Mouse (Mus musculus) CH12.LX (cell line): ENCODE data around the gene Ufl1.

ENCODE experiments used
- CTCF ChIP-seq, 2 experiments: IDR thresholded peaks in 1 of 2; conservative IDR thresholded peaks in 1 of 2; 2 replicates each; pipeline ENCODE4 v1.5.1; 2011 to 2012; ENCODE audit warnings: low read depth in 2 of 2, low read length in 2 of 2, improper control_type of control experiment in 1 of 2, inconsistent platforms in 1 of 2, mild to moderate bottlenecking in 1 of 2, moderate library complexity in 1 of 2
- EP300 ChIP-seq: IDR thresholded peaks from 2 replicates; pipeline ENCODE4 v1.6.1; 2011; ENCODE audit warnings: low read length, improper control_type of control experiment
- MAFK ChIP-seq: IDR thresholded peaks from 2 replicates; pipeline ENCODE4 v1.6.1; 2011; ENCODE audit warnings: low read length, improper control_type of control experiment; ENCODE audit not compliant: insufficient replicate concordance
- MAX ChIP-seq: IDR thresholded peaks from 2 replicates; pipeline ENCODE4 v1.6.1; 2011; ENCODE audit warnings: low read length, improper control_type of control experiment
- MXI1 ChIP-seq: IDR thresholded peaks from 2 replicates; pipeline ENCODE4 v1.6.1; 2011; ENCODE audit warnings: mild to moderate bottlenecking, low read depth, low read length, improper control_type of control experiment
- POLR2A ChIP-seq: IDR thresholded peaks from 2 replicates; pipeline ENCODE4 v1.6.1; 2011; ENCODE audit warnings: low read depth, mild to moderate bottlenecking, improper control_type of control experiment, low read length
- RCOR1 ChIP-seq: conservative IDR thresholded peaks from 2 replicates; pipeline ENCODE4 v1.6.1; 2012; ENCODE audit warnings: low read depth, mild to moderate bottlenecking, inconsistent platforms, low read length, improper control_type of control experiment
- UBTF ChIP-seq: IDR thresholded peaks from 2 replicates; pipeline ENCODE4 v1.6.1; 2012; ENCODE audit warnings: low read depth, mild to moderate bottlenecking, inconsistent platforms, low read length, improper control_type of control experiment, moderate library complexity
- ZC3H11A ChIP-seq: IDR thresholded peaks from 2 replicates; pipeline ENCODE4 v1.6.1; 2012; ENCODE audit warnings: low read depth, mild to moderate bottlenecking, inconsistent platforms, low read length, improper control_type of control experiment

DNA sequence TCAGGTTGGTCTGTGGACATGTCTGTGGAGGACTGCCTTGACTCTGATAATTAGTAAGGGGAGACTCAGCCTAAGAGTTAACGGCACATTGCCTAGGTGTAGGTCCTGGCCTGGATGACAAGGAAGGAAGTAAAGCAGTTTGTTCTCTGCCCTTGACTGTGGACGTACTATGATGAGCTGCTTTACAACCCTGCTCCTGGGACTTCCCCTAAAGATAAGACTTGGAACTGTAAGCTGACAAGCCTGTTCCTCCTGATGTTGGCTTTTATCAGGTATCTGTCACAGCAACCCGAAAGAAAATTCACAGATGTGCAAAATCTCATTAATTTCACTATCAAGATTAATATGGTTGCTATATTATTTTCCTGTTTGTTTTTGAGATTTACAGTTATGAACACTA is 14.5 kb downstream of the Ufl1 start:
- no peak for TF ChIP-seq MAFK
- TF ChIP-seq POLR2A, result no peak
- TF ChIP-seq CTCF (conservative IDR thresholded peaks at IDR 0.05 in 1 of 2, IDR thresholded peaks at IDR 0.05 in 1 of 2; ENCODE audit: low read depth in 2 of 2, low read length in 2 of 2), result no peak
- no peak for TF ChIP-seq ZC3H11A
- TF ChIP-seq MXI1, result no peak
- TF ChIP-seq RCOR1, result no peak
- no peak for TF ChIP-seq MAX
- TF ChIP-seq UBTF, result no peak
- TF ChIP-seq EP300, result no peak
